Mouse (Mus musculus): ENCODE results near the gene Casp7. TPM values are rescaled to one million over a fixed set of nuclear protein-coding genes. Genes with fewer than 3 reads are reported as not detected.

The Casp7 gene
- polyA plus RNA-seq, 1 experiment, result 9.1 TPM

DNA sequence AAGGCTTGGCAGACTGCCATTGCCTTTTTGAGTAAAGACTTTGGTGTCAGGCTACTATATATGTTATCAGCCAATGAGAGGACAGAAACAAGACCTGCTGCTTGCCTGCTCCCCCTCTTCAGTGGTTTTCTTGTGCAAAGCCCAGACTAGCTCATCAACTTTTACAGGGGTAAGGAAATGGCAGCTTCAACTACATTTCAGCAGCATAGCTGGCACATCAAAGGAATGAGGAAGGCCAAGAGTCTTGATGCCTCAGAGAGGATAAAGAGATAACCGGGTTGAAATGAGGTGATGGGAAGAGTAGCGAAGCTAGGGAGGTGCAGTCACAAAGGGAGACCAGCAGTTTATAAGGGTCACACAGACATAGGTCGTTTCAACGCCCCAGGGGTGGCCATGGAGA is 60.6 kb downstream of the Casp7 start:
- Histone ChIP-seq H3ac (ENCODE audit: control insufficient read depth, insufficient read length, low read depth) (no peak overlapping the region), H3K4me3 (ENCODE audit: insufficient read depth, poor library complexity, severe bottlenecking) (no peak overlapping the region)
- no peak for TF ChIP-seq MAX (IDR thresholded peaks at IDR 0.05)
- no peak for TF ChIP-seq MYOD1 (IDR thresholded peaks at IDR 0.05; ENCODE audit: control insufficient read depth, insufficient read length, low read depth)
- no peak for TF ChIP-seq MYOG (IDR thresholded peaks at IDR 0.05; ENCODE audit: control insufficient read depth, extremely low read depth, insufficient read length)
- TF ChIP-seq CTCF (IDR thresholded peaks at IDR 0.05; ENCODE audit: control insufficient read depth, insufficient read depth, insufficient read length), result no peak
- TF ChIP-seq CEBPB (IDR thresholded peaks at IDR 0.05; ENCODE audit: low read depth), result no peak
- no peak for TF ChIP-seq FOSL1 (IDR thresholded peaks at IDR 0.05; ENCODE audit: insufficient read depth, low read length, poor library complexity, severe bottlenecking)
- TF ChIP-seq USF1 (IDR thresholded peaks at IDR 0.05; ENCODE audit: low read depth), result no peak

GRCm38 (mm10) chr19:56459154-56460050 is 62.5 kb downstream of the Casp7 start:
- no peaks in the 10 kb centered on the region for H3K79me2 ChIP-seq (ENCODE audit: control insufficient read depth, insufficient read depth)
- H3ac ChIP-seq (ENCODE audit: control insufficient read depth, insufficient read length, low read depth), result no peak overlapping the region
- no peak for TF ChIP-seq CTCF (IDR thresholded peaks at IDR 0.05; ENCODE audit: control insufficient read depth, insufficient read depth, insufficient read length)
- TF ChIP-seq MYOD1 (IDR thresholded peaks at IDR 0.05; ENCODE audit: control insufficient read depth, insufficient read length, low read depth), result no peak
- no peak for TF ChIP-seq CEBPB (IDR thresholded peaks at IDR 0.05; ENCODE audit: low read depth)
- TF ChIP-seq MAX (IDR thresholded peaks at IDR 0.05), result no peak
- TF ChIP-seq MYOG (IDR thresholded peaks at IDR 0.05; ENCODE audit: control insufficient read depth, extremely low read depth, insufficient read length), result no peak
- TF ChIP-seq FOSL1 (IDR thresholded peaks at IDR 0.05; ENCODE audit: insufficient read depth, low read length, poor library complexity, severe bottlenecking), result no peak
- TF ChIP-seq USF1 (IDR thresholded peaks at IDR 0.05; ENCODE audit: low read depth), result no peak
- H3K4me3 ChIP-seq (ENCODE audit: insufficient read depth, poor library complexity, severe bottlenecking), result no peak overlapping the region
- no peaks in the 10 kb centered on the region for H3K79me3 ChIP-seq (ENCODE audit: low read depth)
- H3K27me3 ChIP-seq (ENCODE audit: control insufficient read depth, insufficient read depth, insufficient read length), result no peaks in the 10 kb centered on the region
- H3K36me3 ChIP-seq (ENCODE audit: control insufficient read depth, insufficient read depth), result no peaks in the 10 kb centered on the region

More for the DNA sequence above, 60.6 kb downstream of the Casp7 start:
- H3K79me2 ChIP-seq (ENCODE audit: control insufficient read depth, insufficient read depth), result no peaks in the 10 kb centered on the region
- H3K36me3 ChIP-seq (ENCODE audit: control insufficient read depth, insufficient read depth), result no peaks in the 10 kb centered on the region
- H3K27me3 ChIP-seq (ENCODE audit: control insufficient read depth, insufficient read depth, insufficient read length), result no peaks in the 10 kb centered on the region
- no peaks in the 10 kb centered on the region for H3K79me3 ChIP-seq (ENCODE audit: low read depth)

DNA sequence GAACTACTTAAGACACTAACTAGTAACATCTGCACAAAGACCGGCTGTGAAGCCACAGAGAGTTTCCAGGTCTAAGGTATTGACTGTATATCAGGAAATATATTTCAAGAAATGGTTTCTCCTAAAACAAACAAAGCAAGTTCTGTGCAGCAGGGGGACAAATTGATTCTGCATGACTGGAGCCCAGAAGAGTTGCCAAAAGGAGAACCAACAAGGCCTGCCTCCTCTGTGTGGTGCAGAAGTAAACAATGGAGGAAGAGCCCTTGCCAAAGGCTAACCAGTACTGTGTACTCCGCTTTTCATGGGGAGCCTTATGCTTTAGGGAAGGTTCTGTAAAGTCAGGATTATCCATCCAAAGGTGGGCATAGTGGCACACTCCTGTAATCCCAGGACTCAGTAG is 63.3 kb downstream of the Casp7 start:
- Histone ChIP-seq H3K27me3 (ENCODE audit: control insufficient read depth, insufficient read depth, insufficient read length) (no peaks in the 10 kb centered on the region), H3K36me3 (ENCODE audit: control insufficient read depth, insufficient read depth) (no peaks in the 10 kb centered on the region), H3K79me3 (ENCODE audit: low read depth) (no peaks in the 10 kb centered on the region), H3ac (ENCODE audit: control insufficient read depth, insufficient read length, low read depth) (no peak overlapping the region), H3K4me3 (ENCODE audit: insufficient read depth, poor library complexity, severe bottlenecking) (no peak overlapping the region), H3K79me2 (ENCODE audit: control insufficient read depth, insufficient read depth) (no peaks in the 10 kb centered on the region)
- no peak for TF ChIP-seq MAX (IDR thresholded peaks at IDR 0.05)

DNA sequence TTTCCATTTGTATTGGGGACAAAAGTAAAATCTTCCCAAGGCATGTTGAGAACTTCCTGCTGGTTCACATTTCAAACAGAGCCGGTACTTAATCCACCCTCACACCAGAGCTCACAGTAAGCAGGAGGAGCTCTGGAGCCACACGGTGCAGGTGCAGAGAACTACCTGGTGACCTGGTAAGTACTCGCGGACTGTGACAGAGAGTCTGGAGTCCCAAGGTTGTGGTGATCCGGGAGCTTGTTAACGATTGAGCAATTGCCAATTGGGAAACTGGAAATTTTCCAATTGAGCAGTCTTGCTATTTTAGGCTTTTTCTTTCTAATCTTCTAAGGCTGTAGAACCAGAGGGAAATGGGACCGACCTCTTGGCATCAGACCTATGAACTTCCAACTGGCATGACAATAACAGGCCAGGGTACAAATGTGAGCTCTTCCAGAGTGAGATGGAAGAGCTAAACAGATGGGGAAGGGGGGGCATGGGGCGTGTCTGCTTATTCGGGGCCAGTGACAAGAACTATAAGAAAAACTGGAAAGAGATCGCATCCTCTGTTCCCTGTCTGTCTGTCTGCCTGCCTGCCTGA is 64.7 kb downstream of the Casp7 start, which contains the start of gene Plekhs1:
Plekhs1 (plus strand) TSS at position 119 of the 580 bp plus-strand sequence.
- Histone ChIP-seq H3K27me3 (ENCODE audit: control insufficient read depth, insufficient read depth, insufficient read length) (no peaks in the 10 kb centered on the region), H3K36me3 (ENCODE audit: control insufficient read depth, insufficient read depth) (no peaks in the 10 kb centered on the region), H3K4me3 (ENCODE audit: insufficient read depth, poor library complexity, severe bottlenecking) (no peak within 1 kb of the TSS), H3K79me3 (ENCODE audit: low read depth) (no peaks in the 10 kb centered on the region), H3K79me2 (ENCODE audit: control insufficient read depth, insufficient read depth) (no peaks in the 10 kb centered on the region), H3ac (ENCODE audit: control insufficient read depth, insufficient read length, low read depth) (no peak within 1 kb of the TSS)
- TF ChIP-seq MAX (IDR thresholded peaks at IDR 0.05), result no peak
- no peak for TF ChIP-seq FOSL1 (IDR thresholded peaks at IDR 0.05; ENCODE audit: insufficient read depth, low read length, poor library complexity, severe bottlenecking)
- TF ChIP-seq CEBPB (IDR thresholded peaks at IDR 0.05; ENCODE audit: low read depth), result no peak
- TF ChIP-seq CTCF (IDR thresholded peaks at IDR 0.05; ENCODE audit: control insufficient read depth, insufficient read depth, insufficient read length), result no peak

DNA sequence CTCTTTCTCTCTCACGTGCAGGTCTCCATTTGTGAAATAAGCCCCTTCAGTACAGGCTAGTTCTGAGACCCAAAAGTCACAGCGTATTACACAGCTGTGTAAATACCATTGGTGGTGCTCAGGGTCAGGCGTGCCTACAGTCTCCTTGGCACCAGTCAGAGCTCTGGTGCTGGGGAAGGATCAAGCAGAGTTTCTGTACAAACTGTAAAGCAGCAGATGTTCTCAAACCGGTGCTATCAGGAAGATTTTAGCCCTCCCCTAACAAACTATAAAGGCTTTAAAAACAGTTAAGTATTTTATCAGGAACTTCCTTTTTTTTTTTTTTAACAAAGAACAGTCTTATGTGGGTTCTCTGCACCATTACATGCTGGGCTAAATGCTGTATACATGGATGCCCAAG is 65.9 kb downstream of the Casp7 start:
- H3K4me3 ChIP-seq (ENCODE audit: insufficient read depth, poor library complexity, severe bottlenecking), result no peak overlapping the region
- no peaks in the 10 kb centered on the region for H3K79me2 ChIP-seq (ENCODE audit: control insufficient read depth, insufficient read depth)
- no peak overlapping the region for H3ac ChIP-seq (ENCODE audit: control insufficient read depth, insufficient read length, low read depth)
- H3K36me3 ChIP-seq (ENCODE audit: control insufficient read depth, insufficient read depth), result no peaks in the 10 kb centered on the region
- no peaks in the 10 kb centered on the region for H3K27me3 ChIP-seq (ENCODE audit: control insufficient read depth, insufficient read depth, insufficient read length)
- TF ChIP-seq CTCF (IDR thresholded peaks at IDR 0.05; ENCODE audit: control insufficient read depth, insufficient read depth, insufficient read length), result no peak
- TF ChIP-seq MYOG (IDR thresholded peaks at IDR 0.05; ENCODE audit: control insufficient read depth, extremely low read depth, insufficient read length), result no peak
- TF ChIP-seq CEBPB (IDR thresholded peaks at IDR 0.05; ENCODE audit: low read depth), result no peak
- no peak for TF ChIP-seq USF1 (IDR thresholded peaks at IDR 0.05; ENCODE audit: low read depth)
- no peak for TF ChIP-seq MYOD1 (IDR thresholded peaks at IDR 0.05; ENCODE audit: control insufficient read depth, insufficient read length, low read depth)
- TF ChIP-seq FOSL1 (IDR thresholded peaks at IDR 0.05; ENCODE audit: insufficient read depth, low read length, poor library complexity, severe bottlenecking), result no peak
- TF ChIP-seq MAX (IDR thresholded peaks at IDR 0.05), result no peak
- no peaks in the 10 kb centered on the region for H3K79me3 ChIP-seq (ENCODE audit: low read depth)
